Mouse (Mus musculus) cerebral cortex, adult 2 months (tissue): ENCODE measurements around the gene Ntmt1.

Source experiments
- WGBS: fragments of 180-500 bp; shearing (Covaris S2); methylation state at CpG from one replicate; pipeline ENCODE4 v1.1.7; 2018; 5-methylcytosine and 5-hydroxymethylcytosine counted together

Ntmt1 gene

GRCm38 (mm10) chr2:30823385-30824153 is 15.9 kb downstream of the Ntmt1 start:
- WGBS: 59% methylated on average over 13 of the region's 13 CpGs

GRCm38 (mm10) chr2:30826825-30827748 is 19.5 kb downstream of the Ntmt1 start:
- WGBS: 23% methylated on average over 26 of the region's 26 CpGs

- under 1% methylated on average over 63 of the region's 63 CpGs for WGBS
Observed at GRCm38 (mm10) chr2:30827749-30828475, 20.3 kb downstream of the Ntmt1 start.

GRCm38 (mm10) chr2:30829315-30829714 is 21.7 kb downstream of the Ntmt1 start:
- 38% methylated on average over 5 of the region's 5 CpGs for WGBS

- WGBS: 50% methylated on average over 4 of the region's 4 CpGs
Observed at GRCm38 (mm10) chr2:30830283-30830795, 22.7 kb downstream of the Ntmt1 start, which contains the start of gene Asb6. Gene Asb6 (minus strand): TSS chr2:30830333.

GRCm38 (mm10) chr2:30833644-30834043 is 26.0 kb downstream of the Ntmt1 start:
- 83% methylated on average over 5 of the region's 5 CpGs for WGBS

GRCm38 (mm10) chr2:30834373-30835022 is 26.9 kb downstream of the Ntmt1 start, which contains the start of gene Prrx2:
Gene Prrx2 (plus strand): TSS chr2:30834972.
- 71% methylated on average over 7 of the region's 10 CpGs for WGBS

GRCm38 (mm10) chr2:30836238-30836990 is 28.8 kb downstream of the Ntmt1 start:
- 21% methylated on average over 21 of the region's 21 CpGs for WGBS

- 50% methylated on average over 10 of the region's 10 CpGs for WGBS
Observed at GRCm38 (mm10) chr2:30842615-30843014, 35.0 kb downstream of the Ntmt1 start.

- WGBS: 2% methylated on average over 80 of the region's 80 CpGs
Observed at GRCm38 (mm10) chr2:30845152-30846070, 37.8 kb downstream of the Ntmt1 start.

GRCm38 (mm10) chr2:30846236-30846635 is 38.6 kb downstream of the Ntmt1 start:
- 93% methylated on average over 8 of the region's 8 CpGs for WGBS

- WGBS: 74% methylated on average over 6 of the region's 6 CpGs
Observed at GRCm38 (mm10) chr2:30846723-30847122, 39.1 kb downstream of the Ntmt1 start.

- 59% methylated on average over 8 of the region's 8 CpGs for WGBS
Observed at GRCm38 (mm10) chr2:30848184-30848583, 40.6 kb downstream of the Ntmt1 start.

- WGBS: 68% methylated on average over 6 of the region's 6 CpGs
Observed at GRCm38 (mm10) chr2:30850581-30850980, 43.0 kb downstream of the Ntmt1 start.

- WGBS: 48% methylated on average over 20 of the region's 20 CpGs
Observed at GRCm38 (mm10) chr2:30852771-30853313, 45.2 kb downstream of the Ntmt1 start.

- whole genome bisulfite sequencing: 46% methylated on average over 6 of the region's 6 CpGs
Observed at GRCm38 (mm10) chr2:30857076-30857475, 49.5 kb downstream of the Ntmt1 start.

GRCm38 (mm10) chr2:30859782-30860181 is 52.2 kb downstream of the Ntmt1 start:
- 78% methylated on average over 5 of the region's 5 CpGs for WGBS

GRCm38 (mm10) chr2:30862081-30862480 is 54.5 kb downstream of the Ntmt1 start:
- WGBS: 72% methylated on average over 4 of the region's 4 CpGs

- WGBS: 85% methylated on average over 9 of the region's 9 CpGs
Observed at GRCm38 (mm10) chr2:30863574-30863973, 55.9 kb downstream of the Ntmt1 start.
